13 mouse cellular contexts compared by ENCODE assay signal in the genomic region with DNA sequence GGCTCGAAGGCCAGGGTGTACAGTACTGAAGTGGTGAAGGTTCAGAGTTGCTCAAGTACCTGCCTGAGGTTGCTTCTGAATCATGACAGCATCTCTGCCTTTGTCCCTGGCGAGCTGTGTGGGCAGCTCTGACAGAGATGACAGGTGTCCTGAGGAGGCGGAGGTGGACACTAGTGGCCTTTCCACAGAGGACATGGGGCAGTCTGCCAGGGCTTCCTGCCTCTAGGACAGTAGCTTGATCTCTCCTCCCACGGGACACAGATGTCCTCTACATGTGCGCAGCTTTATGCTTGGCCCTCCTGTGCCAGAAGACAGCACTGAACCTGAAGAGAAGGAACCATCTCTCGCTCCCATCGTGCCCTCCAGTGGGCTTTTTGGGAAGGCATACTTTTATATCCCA. TPM values are rescaled to one million over a fixed set of nuclear protein-coding genes. Genes with fewer than 3 reads are reported as not detected.
DNase-seq lines count a peak whose midpoint lies in the region; ATAC-seq and TF ChIP-seq lines count a peak whose summit lies in the region.
"Had no signal": no experiment of that assay in that cellular context is flagged by ENCODE, and none has a peak within 500 bp of the region (broad histone marks: within the 10 kb centered on the region; RNA-seq: fewer than 3 reads in every experiment).

No protein-coding gene starts in this region.

- H3K4me2 ChIP-seq in kidney, embryonic 16.5 days (replicated peaks; ENCODE audit: low read depth, low read length), result no peak overlapping the region
- no peak overlapping the region for H3K4me2 ChIP-seq in liver, postnatal 0 days (ENCODE audit: low read depth, low read length)
- H3K4me2 ChIP-seq: hindbrain, embryonic 15.5 days had no signal

- TF ChIP-seq POLR2A in olfactory bulb, adult 2 months (IDR thresholded peaks at IDR 0.05; ENCODE audit: insufficient read depth, low read depth, low read length), result no peak

- TF ChIP-seq CTCF in olfactory bulb, adult 2 months (IDR thresholded peaks at IDR 0.05; ENCODE audit: insufficient read depth, low read depth, low read length), result no peak
- no peak for TF ChIP-seq CTCF in liver, postnatal 0 days (IDR thresholded peaks at IDR 0.05; ENCODE audit: low read depth)

- peak; percentile 50 for DNase-seq in kidney, adult 18-20 months
- DNase-seq in cerebellum, adult 8-10 months, result peak; percentile 91
- peak; percentile 63 for DNase-seq in fat pad, adult 2 months (ENCODE audit: extremely low read depth, low read depth, low spot score)
- DNase-seq in liver, postnatal 0 days, result no peak
- no peak for DNase-seq in spleen, adult 12 weeks (ENCODE audit: low spot score)
- DNase-seq: liver; right cerebral cortex, postnatal 14 days; thymus, adult 18-20 months had no signal

- no peak overlapping the region for H3K27ac ChIP-seq in kidney, embryonic 16.5 days (ENCODE audit: low read length)
- H3K27ac ChIP-seq in olfactory bulb, adult 2 months (ENCODE audit: insufficient read depth, low read depth, low read length), result peak overlapping the region; percentile 29; the same call in 1 of the 2 replicates
- no peak overlapping the region for H3K27ac ChIP-seq in liver, postnatal 0 days (ENCODE audit: low read depth)
- H3K27ac ChIP-seq: hindbrain, embryonic 15.5 days; midbrain, embryonic 10.5 days had no signal

- H3K9me3 ChIP-seq in kidney, embryonic 16.5 days (ENCODE audit: low read length), result no peaks in the 10 kb centered on the region
- H3K9me3 ChIP-seq in liver, postnatal 0 days (ENCODE audit: low read length), result no peaks in the 10 kb centered on the region
- H3K9me3 ChIP-seq: hindbrain, embryonic 15.5 days; midbrain, embryonic 10.5 days had no signal

- peaks cover 5% of the 10 kb centered on the region; the same call in 1 of the 2 replicates for H3K4me1 ChIP-seq in kidney, embryonic 16.5 days (ENCODE audit: insufficient read depth, low read length)
- peaks cover 48% of the 10 kb centered on the region for H3K4me1 ChIP-seq in olfactory bulb, adult 2 months (ENCODE audit: control insufficient read depth, insufficient read depth, low read length)
- no peaks in the 10 kb centered on the region for H3K4me1 ChIP-seq in liver, postnatal 0 days (ENCODE audit: insufficient read depth)

- ATAC-seq in kidney, embryonic 16.5 days (ENCODE audit: low FRiP score, low TSS enrichment), result no peak
- ATAC-seq in liver, postnatal 0 days, result no peak

- TF ChIP-seq EP300 in liver, postnatal 0 days (IDR thresholded peaks at IDR 0.05; ENCODE audit: low read depth), result no peak

- WGBS in kidney, embryonic 16.5 days, result 71% methylated on average over 7 of the region's 7 CpGs
- WGBS in olfactory bulb, adult 2 months, result 74% methylated on average over 7 of the region's 7 CpGs
- WGBS in liver, postnatal 0 days (ENCODE audit: insufficient replicate concordance), result 72% methylated on average over 7 of the region's 7 CpGs

- H3K27me3 ChIP-seq in kidney, embryonic 16.5 days (ENCODE audit: insufficient read depth, low read length), result no peaks in the 10 kb centered on the region
- no peaks in the 10 kb centered on the region for H3K27me3 ChIP-seq in liver, postnatal 0 days (ENCODE audit: insufficient read depth, low read length)
- H3K27me3 ChIP-seq: hindbrain, embryonic 15.5 days had no signal

- H3K9ac ChIP-seq in kidney, embryonic 16.5 days (replicated peaks; ENCODE audit: low read length), result no peak overlapping the region
- no peak overlapping the region for H3K9ac ChIP-seq in liver, postnatal 0 days (replicated peaks)
- H3K9ac ChIP-seq: hindbrain, embryonic 15.5 days had no signal

- no peaks in the 10 kb centered on the region for H3K36me3 ChIP-seq in kidney, embryonic 16.5 days (ENCODE audit: insufficient read depth, low read length)
- no peaks in the 10 kb centered on the region for H3K36me3 ChIP-seq in liver, postnatal 0 days (replicated peaks; ENCODE audit: insufficient read depth, low read length)
- H3K36me3 ChIP-seq: hindbrain, embryonic 15.5 days; midbrain, embryonic 10.5 days had no signal

- no peak overlapping the region for H3K4me3 ChIP-seq in kidney, embryonic 16.5 days (ENCODE audit: low read length)
- no peak overlapping the region for H3K4me3 ChIP-seq in olfactory bulb, adult 2 months (ENCODE audit: insufficient read depth, low read depth, low read length)
- H3K4me3 ChIP-seq in liver, postnatal 0 days (ENCODE audit: low read depth, low read length), result no peak overlapping the region
- H3K4me3 ChIP-seq: hindbrain, embryonic 15.5 days; midbrain, embryonic 10.5 days; myocyte had no signal

RNA-seq across cellular contexts. Expression of a gene that starts 19.2 kb away (rescaled TPM):
- 5.3 and 6.7 TPM in 2 replicates for polyA plus RNA-seq in kidney, embryonic 16.5 days (2015; fragmentation: Nextera tagmentation; extraction: Ambion mirVana)
- 253 and 540 TPM in 2 replicates for polyA plus RNA-seq in olfactory bulb, adult 2 months (2012; ENCODE audit: insufficient read depth, insufficient read length, low replicate concordance, missing spikeins)
- 4.9 and 5.1 TPM in 2 replicates for polyA plus RNA-seq in liver, postnatal 0 days (2015; fragmentation: Nextera tagmentation; extraction: Ambion mirVana)

RNA-seq across cellular contexts. Expression of a gene that starts 31.9 kb away (rescaled TPM):
- polyA plus RNA-seq in kidney, embryonic 16.5 days (2015; fragmentation: Nextera tagmentation; extraction: Ambion mirVana), result 36.2 and 37.4 TPM in 2 replicates
- not detected in 2 replicates for polyA plus RNA-seq in olfactory bulb, adult 2 months (2012; ENCODE audit: insufficient read depth, insufficient read length, low replicate concordance, missing spikeins)
- polyA plus RNA-seq in liver, postnatal 0 days (2015; fragmentation: Nextera tagmentation; extraction: Ambion mirVana), result 9.9 and 10.8 TPM in 2 replicates

RNA-seq across cellular contexts. Expression of a gene that starts 44.1 kb away (rescaled TPM):
- polyA plus RNA-seq in kidney, embryonic 16.5 days (2015; fragmentation: Nextera tagmentation; extraction: Ambion mirVana), result 0.14 and 0.22 TPM in 2 replicates
- not detected in 2 replicates for polyA plus RNA-seq in olfactory bulb, adult 2 months (2012; ENCODE audit: insufficient read depth, insufficient read length, low replicate concordance, missing spikeins)
- not detected in 2 replicates for polyA plus RNA-seq in liver, postnatal 0 days (2015; fragmentation: Nextera tagmentation; extraction: Ambion mirVana)
- polyA plus RNA-seq: myocyte had no signal

Comparison
In these comparisons a context has a peak if more than half of its experiments do, and no peak if none do; other contexts are left out.
1. DNase-seq: peak in kidney, adult 18-20 months (single experiment), cerebellum, adult 8-10 months (single experiment) and fat pad, adult 2 months (single experiment); none in liver, postnatal 0 days (single experiment) and spleen, adult 12 weeks (single experiment).
2. RNA of a gene that starts 19.2 kb away (polyA plus RNA-seq): 253 to 540 TPM in olfactory bulb, adult 2 months; 5.3 to 6.7 TPM in kidney, embryonic 16.5 days and 4.9 to 5.1 TPM in liver, postnatal 0 days; every median in the first group is over 10 times any median in the second.
3. RNA of a gene that starts 31.9 kb away (polyA plus RNA-seq): 36.2 to 37.4 TPM in kidney, embryonic 16.5 days and 9.9 to 10.8 TPM in liver, postnatal 0 days; not detected in olfactory bulb, adult 2 months; every median in the first group is over 10 times any median in the second.